Mouse (Mus musculus) layer of hippocampus, adult 9-10 months (tissue): Measurements from ENCODE around the gene Myt1.

Source experiments
- DNase-seq: peaks from one replicate; pipeline ENCODE4 v3.0.0; 2022; ENCODE audit warnings: low spot score

Myt1 gene

GRCm38 (mm10) chr2:181763006-181763830 lies at the start of gene Myt1:
Gene Myt1 (plus strand): TSS chr2:181763332.
- DNase-seq: no peak

GRCm38 (mm10) chr2:181713749-181714148 lies 49.4 kb upstream of the Myt1 start:
- peak; percentile 56 for DNase-seq

- DNase-seq: no peak
Measured at GRCm38 (mm10) chr2:181714903-181715326, 48.2 kb upstream of the Myt1 start, which contains the start of gene Oprl1. Gene Oprl1 (plus strand): TSS chr2:181715016.

- DNase-seq: no peak
Measured at GRCm38 (mm10) chr2:181715382-181715781, 47.8 kb upstream of the Myt1 start.

- no peak for DNase-seq
Measured at GRCm38 (mm10) chr2:181716991-181717390, 46.1 kb upstream of the Myt1 start.

- no peak for DNase-seq
Measured at GRCm38 (mm10) chr2:181720061-181720460, 43.1 kb upstream of the Myt1 start.

GRCm38 (mm10) chr2:181721200-181721599 lies 41.9 kb upstream of the Myt1 start:
- no peak for DNase-seq

GRCm38 (mm10) chr2:181722213-181722612 lies 40.9 kb upstream of the Myt1 start:
- DNase-seq: no peak

- no peak for DNase-seq
Measured at GRCm38 (mm10) chr2:181727659-181728262, 35.4 kb upstream of the Myt1 start.

GRCm38 (mm10) chr2:181730051-181730450 lies 33.1 kb upstream of the Myt1 start:
- no peak for DNase-seq

- DNase-seq: no peak
Measured at GRCm38 (mm10) chr2:181752626-181753025, 10.5 kb upstream of the Myt1 start.

GRCm38 (mm10) chr2:181758147-181758725 lies 4.9 kb upstream of the Myt1 start:
- DNase-seq: no peak

- no peak for DNase-seq
Measured at GRCm38 (mm10) chr2:181759041-181759440, 4.1 kb upstream of the Myt1 start.

- DNase-seq: no peak
Measured at GRCm38 (mm10) chr2:181763886-181764527, 875 bp downstream of the Myt1 start.

- no peak for DNase-seq
Measured at GRCm38 (mm10) chr2:181764600-181764999, 1.5 kb downstream of the Myt1 start.

GRCm38 (mm10) chr2:181765251-181765650 lies 2.1 kb downstream of the Myt1 start:
- no peak for DNase-seq

GRCm38 (mm10) chr2:181766672-181767557 lies 3.8 kb downstream of the Myt1 start:
- DNase-seq: peak; percentile 38

GRCm38 (mm10) chr2:181768451-181768850 lies 5.3 kb downstream of the Myt1 start:
- no peak for DNase-seq

- DNase-seq: no peak
Measured at GRCm38 (mm10) chr2:181769397-181769796, 6.3 kb downstream of the Myt1 start.

- DNase-seq: no peak
Measured at GRCm38 (mm10) chr2:181773203-181773602, 10.1 kb downstream of the Myt1 start.

GRCm38 (mm10) chr2:181775786-181776185 lies 12.7 kb downstream of the Myt1 start:
- DNase-seq: no peak

- no peak for DNase-seq
Measured at GRCm38 (mm10) chr2:181777715-181778114, 14.6 kb downstream of the Myt1 start.
